Mouse (Mus musculus) A20 (cell line): ENCODE measurements around the gene Vgll3.

Source experiments
- DNase-seq: peaks from one replicate; pipeline ENCODE4 v3.0.0-alpha.2; 2011; ENCODE audit warnings: low read depth, low spot score

Vgll3 gene

GRCm38 (mm10) chr16:65814918-65815881, at the start of gene Vgll3:
Gene Vgll3 (plus strand): TSS chr16:65815257.
- DNase-seq = no peak

- no peak for DNase-seq
Observed at GRCm38 (mm10) chr16:65765976-65766375, 49.1 kb upstream of the Vgll3 start.

GRCm38 (mm10) chr16:65785959-65786358, 29.1 kb upstream of the Vgll3 start:
- DNase-seq = no peak

GRCm38 (mm10) chr16:65816059-65816458, 1.0 kb downstream of the Vgll3 start:
- no peak for DNase-seq

- DNase-seq = no peak
Observed at GRCm38 (mm10) chr16:65818779-65819178, 3.7 kb downstream of the Vgll3 start.

- no peak for DNase-seq
Observed at GRCm38 (mm10) chr16:65820803-65821202, 5.7 kb downstream of the Vgll3 start.

- DNase-seq = no peak
Observed at GRCm38 (mm10) chr16:65823721-65824120, 8.7 kb downstream of the Vgll3 start.

GRCm38 (mm10) chr16:65828141-65828565, 13.1 kb downstream of the Vgll3 start:
- no peak for DNase-seq

- no peak for DNase-seq
Observed at GRCm38 (mm10) chr16:65829096-65829495, 14.0 kb downstream of the Vgll3 start.

- DNase-seq = no peak
Observed at GRCm38 (mm10) chr16:65834721-65835120, 19.7 kb downstream of the Vgll3 start.

- DNase-seq = no peak
Observed at GRCm38 (mm10) chr16:65850126-65850525, 35.1 kb downstream of the Vgll3 start.

GRCm38 (mm10) chr16:65864471-65864870, 49.4 kb downstream of the Vgll3 start:
- no peak for DNase-seq

- DNase-seq = no peak
Observed at GRCm38 (mm10) chr16:65867927-65868326, 52.9 kb downstream of the Vgll3 start.

GRCm38 (mm10) chr16:65868933-65869332, 53.9 kb downstream of the Vgll3 start:
- no peak for DNase-seq

- no peak for DNase-seq
Observed at GRCm38 (mm10) chr16:65888940-65889339, 73.9 kb downstream of the Vgll3 start.
